Mouse (Mus musculus): Measurements from ENCODE around the gene Dmrtc2. TPM values are rescaled to one million over a fixed set of nuclear protein-coding genes. Genes with fewer than 3 reads are reported as not detected.

Dmrtc2 gene
- polyA plus RNA-seq, 1 experiment from 2014 or later = not detected

DNA sequence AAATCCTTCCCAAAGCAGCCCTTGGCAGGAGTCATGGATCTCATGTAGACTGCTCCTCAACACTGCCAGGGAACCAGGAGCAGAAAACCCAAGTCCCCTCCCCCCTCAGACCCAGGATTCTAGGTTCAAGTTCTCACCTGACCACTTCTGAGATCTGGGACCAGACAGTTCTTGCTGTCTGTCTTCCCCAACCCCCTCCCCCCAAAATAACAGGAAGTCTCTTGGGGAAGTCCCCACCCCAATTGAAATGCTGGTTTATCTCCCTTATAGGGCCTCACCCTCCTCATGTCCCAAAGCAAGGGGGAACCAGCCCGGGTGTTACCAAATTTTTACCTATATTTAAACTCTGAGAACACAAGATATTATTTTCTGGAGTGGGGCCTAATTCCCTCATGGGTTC, 32.0 kb downstream of the Dmrtc2 start:
- peak overlapping the region; percentile 79; the same call in 1 of the 2 replicates for H3K27ac ChIP-seq (replicated peaks; ENCODE audit: low read depth, low read length)
- H3K9me3 ChIP-seq (ENCODE audit: control insufficient read depth, low read length) = no peaks in the 10 kb centered on the region
- DNase-seq (ENCODE audit: low spot score) = no peak
- 63% methylated on average over 1 of the region's 1 CpGs for WGBS
- no peaks in the 10 kb centered on the region; the same call in 1 of the 2 replicates for H3K36me3 ChIP-seq (ENCODE audit: control insufficient read depth, insufficient read depth, low read length)
- H3K4me2 ChIP-seq (ENCODE audit: low read depth, low read length) = peak overlapping the region; percentile 68
- ATAC-seq (ENCODE audit: low read depth) = no peak
- H3K27me3 ChIP-seq (replicated peaks; ENCODE audit: control insufficient read depth, insufficient read depth, low read length) = no peaks in the 10 kb centered on the region
- peak overlapping the region; percentile 78 for H3K4me3 ChIP-seq (ENCODE audit: low read depth, low read length)
- H3K9ac ChIP-seq (ENCODE audit: low read depth, low read length) = peak overlapping the region; percentile 89
- H3K4me1 ChIP-seq (ENCODE audit: control insufficient read depth, insufficient read depth, low read length) = peaks cover 20% of the 10 kb centered on the region

DNA sequence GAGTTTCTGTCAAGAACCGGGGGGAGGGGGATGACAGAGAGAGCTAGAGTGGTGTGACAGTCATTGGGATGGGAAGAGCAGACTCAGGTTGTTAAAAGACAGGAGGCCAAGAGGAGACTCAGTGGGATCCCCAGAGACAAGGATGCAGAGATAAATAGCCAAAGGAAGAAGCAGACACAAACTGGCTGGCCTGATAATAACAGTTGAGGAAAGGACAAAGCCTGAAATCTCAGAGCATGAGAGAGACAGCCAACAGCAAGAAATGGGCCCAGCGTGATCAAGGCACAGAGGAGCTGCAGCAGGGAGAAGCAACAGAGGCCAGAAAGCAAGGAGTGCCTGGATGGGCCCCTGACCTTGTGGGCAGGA, 32.4 kb downstream of the Dmrtc2 start:
- H3K27ac ChIP-seq (replicated peaks; ENCODE audit: low read depth, low read length) = peak overlapping the region; percentile 79
- DNase-seq (ENCODE audit: low spot score) (no peak), ATAC-seq (ENCODE audit: low read depth) (no peak)
- H3K27me3 ChIP-seq (replicated peaks; ENCODE audit: control insufficient read depth, insufficient read depth, low read length) = no peaks in the 10 kb centered on the region
- peak overlapping the region; percentile 89 for H3K9ac ChIP-seq (ENCODE audit: low read depth, low read length)
- 63% methylated on average over 2 of the region's 2 CpGs for WGBS
- H3K4me2 ChIP-seq (ENCODE audit: low read depth, low read length) = peak overlapping the region; percentile 68
- H3K4me1 ChIP-seq (ENCODE audit: control insufficient read depth, insufficient read depth, low read length) = peaks cover 24% of the 10 kb centered on the region
- peak overlapping the region; percentile 78 for H3K4me3 ChIP-seq (ENCODE audit: low read depth, low read length)
- H3K9me3 ChIP-seq (ENCODE audit: control insufficient read depth, low read length) = no peaks in the 10 kb centered on the region
- H3K36me3 ChIP-seq (ENCODE audit: control insufficient read depth, insufficient read depth, low read length) = no peaks in the 10 kb centered on the region; the same call in 1 of the 2 replicates

DNA sequence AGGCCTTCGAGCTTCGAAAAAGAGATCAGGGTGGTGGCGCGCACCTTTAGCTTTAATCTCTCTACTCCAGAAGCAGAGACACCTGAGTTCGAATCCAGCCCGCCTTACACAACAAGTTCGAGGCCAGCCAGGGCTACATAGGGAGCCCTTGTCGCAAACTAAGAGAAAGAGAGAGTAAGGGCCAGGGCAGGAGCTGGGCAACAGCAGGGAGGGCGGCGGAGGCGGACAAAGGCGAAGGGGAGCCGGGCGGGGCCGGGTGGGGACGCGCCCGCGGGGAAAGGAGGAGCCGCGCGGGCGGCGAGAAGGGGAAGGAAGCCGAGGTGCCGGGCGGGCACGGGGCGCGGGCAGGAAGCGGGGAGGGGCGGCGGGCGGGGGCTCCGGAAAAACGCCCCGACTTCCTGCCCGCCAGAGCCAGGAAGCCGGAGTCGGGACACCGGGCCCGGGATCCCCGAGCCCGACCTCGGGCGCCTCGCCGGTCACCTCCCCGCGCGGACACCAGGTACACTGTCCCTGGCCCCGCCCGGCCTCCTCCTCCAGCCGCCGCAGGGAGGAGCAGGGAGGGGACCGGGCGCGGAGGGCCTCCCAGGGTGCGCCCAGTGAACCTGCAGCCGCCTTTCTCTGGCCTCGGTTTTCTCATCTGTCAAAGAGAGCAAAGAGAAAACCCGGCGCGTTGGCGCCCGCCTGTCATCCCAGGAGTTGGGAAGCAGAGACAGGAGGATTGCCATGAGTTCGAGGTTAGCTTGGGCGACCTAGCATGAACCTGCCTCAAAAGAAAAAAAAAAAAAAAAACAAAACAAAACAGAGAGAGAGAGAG, 33.0 kb downstream of the Dmrtc2 start, which contains the start of gene Arhgef1:
Gene Arhgef1, plus strand, starts transcription at position 283 of the 814 bp plus-strand sequence.
- Histone ChIP-seq H3K4me3 (ENCODE audit: low read depth, low read length) (peak within 1 kb of the TSS; percentile 78), H3K4me2 (ENCODE audit: low read depth, low read length) (peak within 1 kb of the TSS; percentile 68), H3K36me3 (ENCODE audit: control insufficient read depth, insufficient read depth, low read length) (no peaks in the 10 kb centered on the region; the same call in 1 of the 2 replicates), H3K9ac (ENCODE audit: low read depth, low read length) (peak within 1 kb of the TSS; percentile 89), H3K9me3 (ENCODE audit: control insufficient read depth, low read length) (no peaks in the 10 kb centered on the region), H3K4me1 (ENCODE audit: control insufficient read depth, insufficient read depth, low read length) (peaks cover 28% of the 10 kb centered on the region), H3K27ac (replicated peaks; ENCODE audit: low read depth, low read length) (peak within 1 kb of the TSS; percentile 79), H3K27me3 (replicated peaks; ENCODE audit: control insufficient read depth, insufficient read depth, low read length) (no peaks in the 10 kb centered on the region)
- 9% methylated on average over 39 of the region's 68 CpGs for WGBS
- DNase-seq (ENCODE audit: low spot score) (peak; percentile 75), ATAC-seq (ENCODE audit: low read depth) (no peak)

DNA sequence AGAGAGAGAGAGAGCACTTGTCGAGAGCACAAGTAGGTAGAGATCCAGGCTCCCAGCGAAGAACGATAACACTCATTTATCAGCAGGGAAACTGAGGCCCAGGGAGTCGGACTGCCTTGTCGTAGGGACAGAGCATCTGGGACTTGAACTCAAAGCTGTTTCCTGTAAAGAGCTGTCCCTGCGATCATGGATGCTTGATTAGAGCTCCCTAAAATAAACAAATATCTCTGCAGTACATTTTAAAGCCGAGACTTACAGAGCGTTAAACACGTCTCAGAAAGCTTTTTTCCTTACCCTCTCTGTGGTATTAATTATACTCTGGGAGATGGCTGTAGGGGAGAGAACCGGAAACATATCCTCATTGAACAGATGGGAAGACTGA, 33.6 kb downstream of the Dmrtc2 start:
- 33% methylated on average over 10 of the region's 10 CpGs for WGBS
- peaks cover 28% of the 10 kb centered on the region for H3K4me1 ChIP-seq (ENCODE audit: control insufficient read depth, insufficient read depth, low read length)
- no peak for DNase-seq (ENCODE audit: low spot score)
- H3K9ac ChIP-seq (ENCODE audit: low read depth, low read length) = peak overlapping the region; percentile 89
- H3K4me2 ChIP-seq (ENCODE audit: low read depth, low read length) = peak overlapping the region; percentile 68
- H3K4me3 ChIP-seq (ENCODE audit: low read depth, low read length) = peak overlapping the region; percentile 78
- no peaks in the 10 kb centered on the region for H3K27me3 ChIP-seq (replicated peaks; ENCODE audit: control insufficient read depth, insufficient read depth, low read length)
- H3K36me3 ChIP-seq (ENCODE audit: control insufficient read depth, insufficient read depth, low read length) = peaks cover 6% of the 10 kb centered on the region
- ATAC-seq (ENCODE audit: low read depth) = no peak
- peak overlapping the region; percentile 79 for H3K27ac ChIP-seq (replicated peaks; ENCODE audit: low read depth, low read length)
- H3K9me3 ChIP-seq (ENCODE audit: control insufficient read depth, low read length) = no peaks in the 10 kb centered on the region

DNA sequence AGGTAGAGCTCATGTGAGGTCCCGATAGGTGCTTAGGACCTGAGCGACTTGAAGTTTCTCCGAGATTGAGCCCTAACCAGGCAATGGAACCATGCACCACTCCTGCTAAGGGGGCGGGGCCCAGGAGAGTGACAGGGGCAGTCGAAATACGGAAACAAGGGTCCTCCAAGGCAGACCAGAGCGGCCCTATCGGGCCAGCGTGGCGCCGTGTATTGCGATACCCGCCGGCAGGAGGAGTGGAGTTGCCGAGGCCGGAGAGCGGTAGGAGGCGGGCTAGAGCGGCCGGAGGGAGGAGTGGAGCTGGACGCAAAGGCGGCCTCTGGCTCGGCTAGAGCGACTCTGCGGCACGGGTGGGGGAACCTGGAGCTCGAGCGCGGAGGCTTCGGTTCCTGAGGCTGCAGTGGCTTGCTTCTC, 34.2 kb downstream of the Dmrtc2 start:
- H3K27ac ChIP-seq (replicated peaks; ENCODE audit: low read depth, low read length) = peak overlapping the region; percentile 77
- peak overlapping the region; percentile 68 for H3K4me2 ChIP-seq (ENCODE audit: low read depth, low read length)
- DNase-seq (ENCODE audit: low spot score) (peak; percentile 99), ATAC-seq (ENCODE audit: low read depth) (peak; percentile 98)
- H3K36me3 ChIP-seq (ENCODE audit: control insufficient read depth, insufficient read depth, low read length) = peaks cover 12% of the 10 kb centered on the region
- whole genome bisulfite sequencing = 0% methylated on average over 18 of the region's 30 CpGs
- no peaks in the 10 kb centered on the region for H3K27me3 ChIP-seq (replicated peaks; ENCODE audit: control insufficient read depth, insufficient read depth, low read length)
- H3K9ac ChIP-seq (ENCODE audit: low read depth, low read length) = peak overlapping the region; percentile 89
- H3K4me3 ChIP-seq (ENCODE audit: low read depth, low read length) = peak overlapping the region; percentile 78
- peaks cover 28% of the 10 kb centered on the region for H3K4me1 ChIP-seq (ENCODE audit: control insufficient read depth, insufficient read depth, low read length)
- H3K9me3 ChIP-seq (ENCODE audit: control insufficient read depth, low read length) = no peaks in the 10 kb centered on the region

DNA sequence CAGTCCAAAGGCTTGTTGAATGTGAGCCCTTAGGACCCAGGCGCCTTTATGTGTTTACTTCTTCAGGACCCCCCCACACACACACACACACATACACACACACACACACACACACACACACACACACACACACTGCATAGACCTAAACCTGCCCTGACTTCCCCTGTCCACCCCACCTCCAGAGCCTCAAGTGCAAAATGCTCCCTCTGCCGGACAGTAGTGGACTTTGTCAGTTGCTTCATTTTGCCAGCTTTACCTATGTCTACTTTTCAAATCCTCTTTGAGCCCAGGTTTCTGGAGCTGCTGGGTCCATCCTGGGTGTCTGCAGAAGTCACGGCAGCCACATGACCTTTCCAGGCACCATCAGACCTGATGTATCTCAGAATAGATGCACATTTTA, 35.1 kb downstream of the Dmrtc2 start:
- H3K27ac ChIP-seq (replicated peaks; ENCODE audit: low read depth, low read length) = peak overlapping the region; percentile 77; the same call in 1 of the 2 replicates
- 20% methylated on average over 3 of the region's 3 CpGs for WGBS
- H3K36me3 ChIP-seq (ENCODE audit: control insufficient read depth, insufficient read depth, low read length) = peaks cover 21% of the 10 kb centered on the region
- H3K4me3 ChIP-seq (ENCODE audit: low read depth, low read length) = peak overlapping the region; percentile 78
- H3K4me2 ChIP-seq (ENCODE audit: low read depth, low read length) = peak overlapping the region; percentile 68
- DNase-seq (ENCODE audit: low spot score) = peak; percentile 78
- H3K27me3 ChIP-seq (replicated peaks; ENCODE audit: control insufficient read depth, insufficient read depth, low read length) = no peaks in the 10 kb centered on the region
- no peaks in the 10 kb centered on the region for H3K9me3 ChIP-seq (ENCODE audit: control insufficient read depth, low read length)
- peak overlapping the region; percentile 81 for H3K9ac ChIP-seq (ENCODE audit: low read depth, low read length)
- no peak for ATAC-seq (ENCODE audit: low read depth)
- peaks cover 28% of the 10 kb centered on the region for H3K4me1 ChIP-seq (ENCODE audit: control insufficient read depth, insufficient read depth, low read length)

DNA sequence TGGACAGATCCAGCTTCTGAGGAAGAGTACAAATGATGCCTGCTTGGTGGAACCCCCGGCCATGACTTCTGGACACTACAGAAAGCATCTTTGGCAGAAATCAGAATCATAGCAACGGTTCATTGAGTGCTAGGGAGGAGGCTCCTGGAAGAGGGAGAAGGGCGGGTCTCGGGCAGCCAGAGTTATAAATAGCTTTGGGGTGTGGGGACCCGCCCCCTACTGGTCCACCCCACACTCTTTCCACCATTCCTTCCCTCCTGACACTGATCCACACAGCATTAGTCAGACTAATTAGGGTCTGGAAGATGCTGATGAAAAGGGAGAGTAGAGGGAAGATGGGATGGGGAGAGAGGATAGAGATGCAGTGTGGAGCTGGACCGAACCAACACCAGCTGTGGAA, 36.7 kb downstream of the Dmrtc2 start:
- 26% methylated on average over 6 of the region's 6 CpGs for WGBS

DNA sequence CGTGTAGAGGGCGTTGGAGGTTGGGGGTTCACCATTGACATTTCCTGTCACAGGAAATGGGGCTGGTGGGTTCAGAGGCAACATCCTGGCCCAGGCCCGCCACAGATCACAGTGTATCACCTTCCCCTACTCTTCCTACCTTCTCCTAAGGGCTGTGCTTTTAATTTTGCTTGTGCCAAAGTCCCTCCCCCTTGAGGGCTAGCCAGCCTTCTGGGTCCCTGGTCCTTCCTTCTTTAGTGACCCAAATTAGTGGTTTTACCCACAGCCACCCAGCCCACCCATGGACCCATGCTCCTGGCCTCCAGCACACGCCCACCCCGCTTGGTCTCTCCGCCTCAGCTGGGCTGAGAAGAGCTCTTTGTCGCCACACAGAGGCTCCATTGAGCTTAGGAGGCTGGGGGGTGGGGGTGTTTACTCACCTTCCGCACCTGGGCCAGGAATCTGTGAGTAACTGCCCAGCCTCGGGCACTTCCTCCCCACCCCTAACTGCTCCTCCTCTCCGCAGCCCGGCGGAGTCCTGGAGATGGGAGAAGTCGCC, 37.4 kb downstream of the Dmrtc2 start:
- Histone ChIP-seq H3K9me3 (ENCODE audit: control insufficient read depth, low read length) (no peaks in the 10 kb centered on the region), H3K4me3 (ENCODE audit: low read depth, low read length) (0 out of 2 replicates have a peak overlapping the region, but pooled peaks have one; percentile 5), H3K36me3 (ENCODE audit: control insufficient read depth, insufficient read depth, low read length) (peaks cover 38% of the 10 kb centered on the region), H3K27me3 (replicated peaks; ENCODE audit: control insufficient read depth, insufficient read depth, low read length) (no peaks in the 10 kb centered on the region), H3K4me2 (ENCODE audit: low read depth, low read length) (peak overlapping the region; percentile 68), H3K4me1 (ENCODE audit: control insufficient read depth, insufficient read depth, low read length) (peaks cover 23% of the 10 kb centered on the region), H3K27ac (replicated peaks; ENCODE audit: low read depth, low read length) (peak overlapping the region; percentile 72), H3K9ac (ENCODE audit: low read depth, low read length) (peak overlapping the region; percentile 32)
- DNase-seq (ENCODE audit: low spot score) (peak; percentile 78), ATAC-seq (ENCODE audit: low read depth) (no peak)
- WGBS = 14% methylated on average over 10 of the region's 13 CpGs

More for the DNA sequence above, 36.7 kb downstream of the Dmrtc2 start:
- Histone ChIP-seq H3K27ac (replicated peaks; ENCODE audit: low read depth, low read length) (peak overlapping the region; percentile 72), H3K27me3 (replicated peaks; ENCODE audit: control insufficient read depth, insufficient read depth, low read length) (no peaks in the 10 kb centered on the region), H3K4me2 (ENCODE audit: low read depth, low read length) (peak overlapping the region; percentile 68), H3K4me3 (ENCODE audit: low read depth, low read length) (no peak overlapping the region), H3K9ac (ENCODE audit: low read depth, low read length) (0 out of 2 replicates have a peak overlapping the region, but pooled peaks have one; percentile 32), H3K9me3 (ENCODE audit: control insufficient read depth, low read length) (no peaks in the 10 kb centered on the region), H3K4me1 (ENCODE audit: control insufficient read depth, insufficient read depth, low read length) (peaks cover 28% of the 10 kb centered on the region), H3K36me3 (ENCODE audit: control insufficient read depth, insufficient read depth, low read length) (peaks cover 31% of the 10 kb centered on the region)
- no peak for ATAC-seq (ENCODE audit: low read depth)
- no peak for DNase-seq (ENCODE audit: low spot score)

Data from embryonic facial prominence, embryonic 14.5 days (tissue).